Mouse (Mus musculus) adrenal gland, postnatal 25 days (tissue): ENCODE measurements around the gene Elmo2. TPM values are rescaled to one million over a fixed set of nuclear protein-coding genes. Genes with fewer than 3 reads are reported as not detected.

Source experiments
- DNase-seq: peaks from one replicate; pipeline ENCODE4 v3.0.0; 2021; ENCODE audit warnings: mixed read lengths
- total RNA-seq: library from RNA; stranded (reverse); gene quantifications from 2 replicates; pipeline ENCODE4 v1.2.3, GENCODE M21; 2021

Elmo2 gene
- total RNA-seq, 1 experiment from 2014 or later: 27.9 TPM

- DNase-seq: peak; percentile 86
Measured at GRCm38 (mm10) chr2:165288315-165289031, 37.8 kb downstream of the Elmo2 start.

DNA sequence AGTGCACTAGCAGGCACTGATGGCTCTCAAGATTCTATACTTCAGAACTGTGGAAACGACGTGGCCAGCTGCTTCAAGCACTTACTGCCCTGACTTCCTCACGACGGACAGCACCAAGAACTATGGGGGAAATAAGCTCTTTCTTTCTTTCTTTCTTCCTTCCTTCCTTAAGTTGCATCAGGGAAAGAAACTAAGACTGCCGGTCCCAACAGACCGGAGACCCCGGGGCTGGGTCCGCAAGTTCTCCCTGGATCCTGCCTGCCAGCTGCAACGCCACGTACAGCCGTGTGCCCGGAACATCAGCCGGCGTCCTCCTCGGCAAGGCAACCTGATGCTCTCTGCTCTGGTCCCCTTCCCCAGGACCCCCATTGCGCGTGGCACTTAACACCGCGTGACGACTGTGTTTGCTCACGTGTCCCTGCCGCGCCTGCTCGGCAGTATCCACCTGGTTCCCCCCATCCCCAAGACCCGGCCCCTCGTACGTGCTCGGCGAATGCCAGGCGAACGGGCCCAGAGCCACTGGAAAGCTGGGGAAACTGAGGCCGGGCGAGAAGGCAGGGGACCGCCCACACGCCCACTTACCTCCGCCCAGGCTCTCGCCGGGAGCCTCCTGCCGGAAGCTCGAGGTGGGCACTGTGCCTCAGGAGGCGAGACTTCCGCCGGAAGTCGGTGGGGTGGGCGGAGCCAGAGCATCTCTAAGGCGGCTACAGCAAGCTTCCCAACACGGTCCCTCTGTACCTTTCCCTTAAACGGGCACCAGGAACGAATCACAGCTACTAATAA, 38.9 kb downstream of the Elmo2 start, which contains the start of gene Slc35c2:
Gene Slc35c2, minus strand, starts transcription at position 668 of the 783 bp plus-strand sequence.
- peak; percentile 93 for DNase-seq

DNA sequence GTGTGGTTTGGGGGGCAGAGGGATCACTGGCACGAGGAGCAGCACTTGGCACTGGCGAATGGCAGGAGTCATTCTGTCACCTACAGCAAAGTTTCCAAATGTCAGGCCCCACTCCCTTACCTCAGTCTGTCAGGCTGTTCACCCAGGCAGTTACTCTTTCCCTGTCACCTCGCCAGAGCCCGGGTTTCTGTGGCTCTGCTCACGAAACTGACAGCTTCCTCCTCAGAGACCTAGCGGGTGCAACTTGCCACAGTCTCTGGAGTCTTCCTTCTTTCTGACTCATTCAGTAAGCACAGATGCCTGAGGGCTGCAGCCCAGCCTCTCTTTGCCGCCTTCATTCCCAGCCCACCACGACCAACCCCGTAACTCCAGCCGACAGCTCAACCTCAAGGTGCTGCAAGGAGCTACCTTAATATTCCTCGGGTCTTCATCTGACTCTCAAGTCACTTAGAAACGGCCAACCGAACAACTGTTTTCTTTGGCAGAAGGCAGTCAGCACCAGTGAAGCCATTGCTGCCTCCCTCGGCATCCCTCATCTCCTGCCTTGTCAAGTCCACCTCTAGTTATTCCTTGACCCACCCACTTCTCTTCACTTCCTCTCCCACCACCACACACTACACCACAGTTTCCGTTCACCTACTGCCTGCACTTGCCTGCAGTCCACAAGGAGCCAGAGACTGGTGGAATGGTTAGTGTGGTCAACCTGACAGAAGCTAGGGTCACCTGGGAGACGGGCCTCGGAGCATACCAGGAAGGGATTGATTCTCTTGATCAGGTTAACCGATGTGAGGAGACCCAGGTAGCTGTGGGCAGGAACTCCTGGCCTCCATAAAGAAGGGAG, 39.7 kb downstream of the Elmo2 start:
- DNase-seq: no peak

DNA sequence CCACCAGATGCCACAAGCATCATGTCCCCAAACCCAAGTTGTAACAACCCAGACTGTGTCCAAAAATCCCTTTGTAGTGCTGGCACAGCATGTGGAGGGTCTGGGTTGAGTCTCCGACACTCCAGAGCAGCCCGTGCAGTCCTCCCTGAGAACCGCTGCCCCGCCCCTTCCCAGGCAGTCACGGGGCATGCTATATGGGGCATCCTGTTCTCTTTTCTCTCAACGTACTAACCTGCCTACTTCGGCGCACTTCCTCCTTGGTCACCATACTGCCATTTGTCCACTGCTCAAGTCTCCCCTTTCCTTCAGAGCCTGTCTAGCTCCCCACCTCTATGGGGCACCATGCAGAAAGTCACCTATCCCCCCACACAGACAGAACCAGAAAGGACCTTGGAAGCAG, 40.7 kb downstream of the Elmo2 start:
- no peak for DNase-seq

- no peak for DNase-seq
Measured at GRCm38 (mm10) chr2:165285034-165285433, 41.2 kb downstream of the Elmo2 start.

GRCm38 (mm10) chr2:165284377-165284776, 41.9 kb downstream of the Elmo2 start:
- no peak for DNase-seq

- DNase-seq: no peak
Measured at GRCm38 (mm10) chr2:165283644-165284043, 42.6 kb downstream of the Elmo2 start.

DNA sequence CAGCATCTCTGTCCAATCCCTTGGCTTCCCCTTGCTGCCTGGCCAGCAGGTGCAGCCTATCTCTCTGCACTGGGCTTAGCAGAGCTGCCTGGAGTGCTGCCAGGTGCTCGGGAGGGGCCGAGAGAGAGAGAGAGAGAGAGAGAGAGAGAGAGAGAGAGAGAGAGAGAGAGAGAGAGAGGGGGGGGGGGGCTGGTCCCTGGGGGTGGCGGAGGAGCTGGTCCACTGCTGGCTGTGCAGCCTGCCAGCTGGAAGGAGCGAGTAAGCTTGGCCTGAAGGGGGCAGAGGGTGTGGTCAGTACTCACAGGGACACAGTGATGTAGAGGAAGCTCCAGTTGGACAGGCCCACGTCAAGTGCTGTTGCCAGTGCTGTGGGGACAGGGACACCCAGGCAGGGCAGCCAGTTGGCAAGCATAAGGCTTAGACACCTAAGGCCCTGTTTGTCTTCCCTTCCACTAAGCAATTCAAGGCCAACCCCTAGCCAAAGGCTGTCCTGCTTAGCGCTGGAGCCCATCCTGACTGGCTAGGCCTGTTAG, 44.4 kb downstream of the Elmo2 start:
- DNase-seq: peak; percentile 24

- DNase-seq: no peak
Measured at GRCm38 (mm10) chr2:165279351-165279750, 46.9 kb downstream of the Elmo2 start.

GRCm38 (mm10) chr2:165277188-165277740, 49.0 kb downstream of the Elmo2 start:
- DNase-seq: no peak

DNA sequence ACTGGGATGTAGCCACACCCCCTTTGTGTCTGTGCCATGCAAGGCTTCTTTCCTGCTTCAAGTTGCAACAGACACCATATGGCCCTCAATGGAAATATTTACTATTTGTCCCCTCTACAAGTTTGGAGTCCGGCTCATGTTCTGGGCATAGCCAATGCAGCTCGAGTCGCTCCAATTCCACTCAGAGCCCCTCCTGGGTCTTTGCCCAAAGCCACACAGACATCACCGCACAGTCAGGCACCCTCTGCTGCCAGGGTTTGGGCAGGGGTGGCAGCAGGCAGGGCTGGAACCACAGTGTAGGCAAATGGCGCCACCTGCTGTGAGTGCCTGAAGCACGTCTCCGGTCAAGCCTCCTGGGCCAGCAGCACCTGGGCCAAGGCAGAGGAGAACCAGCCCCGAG, 50.5 kb downstream of the Elmo2 start:
- peak; percentile 78 for DNase-seq

- no peak for DNase-seq
Measured at GRCm38 (mm10) chr2:165275124-165275640, 51.1 kb downstream of the Elmo2 start.

- no peak for DNase-seq
Measured at GRCm38 (mm10) chr2:165273589-165273988, 52.7 kb downstream of the Elmo2 start.

DNA sequence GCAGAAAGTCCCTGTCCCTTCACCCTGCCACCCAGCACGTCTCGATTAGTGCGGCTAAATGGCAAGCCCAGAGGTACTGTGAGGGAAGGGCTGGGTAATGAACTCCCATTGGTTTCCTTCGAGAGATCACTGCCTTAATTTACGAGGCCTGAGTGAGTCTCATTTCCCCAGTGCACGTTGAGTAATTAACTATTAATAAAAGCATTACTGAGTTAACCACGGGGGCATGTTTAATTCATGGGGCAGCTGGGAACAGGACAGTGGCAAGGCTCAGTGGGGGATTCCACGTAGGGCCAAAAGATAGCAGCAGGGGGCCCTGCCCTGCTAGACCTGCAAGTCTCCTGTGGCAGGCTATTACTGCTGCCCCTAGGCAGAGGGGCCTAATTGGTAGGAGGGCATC, 55.0 kb downstream of the Elmo2 start:
- no peak for DNase-seq

DNA sequence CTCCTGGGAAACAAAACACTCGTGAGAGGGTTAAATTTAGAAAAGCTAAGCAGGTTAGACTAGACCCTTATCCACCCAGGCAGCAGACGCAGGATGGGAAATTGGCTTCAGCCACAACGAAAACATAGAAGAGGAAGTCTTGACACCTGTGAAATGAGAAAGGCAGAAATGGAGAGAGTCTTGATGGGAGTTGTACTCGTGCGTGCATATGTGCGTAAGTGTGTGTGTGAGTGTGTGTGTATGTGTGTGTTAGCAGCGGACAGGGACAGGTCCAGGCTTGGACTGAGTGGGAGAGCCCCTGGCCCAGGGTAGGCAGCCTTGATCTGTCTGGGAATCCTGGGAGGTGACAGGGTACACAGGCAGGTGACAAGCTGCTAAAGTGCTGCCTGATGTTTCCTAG, 55.4 kb downstream of the Elmo2 start:
- DNase-seq: no peak

DNA sequence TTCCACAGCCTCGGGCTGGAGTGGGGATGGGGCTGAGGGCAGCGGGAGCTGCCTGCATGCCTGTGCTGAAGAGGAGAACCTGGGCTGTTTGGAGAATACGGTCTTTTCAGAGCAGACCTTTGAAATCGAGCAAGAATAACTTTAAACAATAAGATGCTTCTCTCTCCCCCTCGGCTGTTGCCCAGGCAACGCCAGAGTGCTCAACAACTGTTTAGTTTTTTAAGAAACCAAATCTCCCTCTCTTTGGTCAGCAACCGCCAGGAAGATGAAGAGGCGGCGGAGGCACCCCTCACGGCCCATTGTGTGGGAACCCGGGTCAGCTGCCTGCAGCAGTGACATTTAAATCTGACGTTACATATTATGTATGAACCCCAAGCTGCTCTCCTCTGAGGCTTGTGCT, 59.5 kb downstream of the Elmo2 start:
- DNase-seq: no peak

GRCm38 (mm10) chr2:165263861-165264260, 62.4 kb downstream of the Elmo2 start:
- no peak for DNase-seq

- DNase-seq: no peak
Measured at GRCm38 (mm10) chr2:165262274-165262990, 63.8 kb downstream of the Elmo2 start.

GRCm38 (mm10) chr2:165259859-165260258, 66.4 kb downstream of the Elmo2 start:
- DNase-seq: no peak

DNA sequence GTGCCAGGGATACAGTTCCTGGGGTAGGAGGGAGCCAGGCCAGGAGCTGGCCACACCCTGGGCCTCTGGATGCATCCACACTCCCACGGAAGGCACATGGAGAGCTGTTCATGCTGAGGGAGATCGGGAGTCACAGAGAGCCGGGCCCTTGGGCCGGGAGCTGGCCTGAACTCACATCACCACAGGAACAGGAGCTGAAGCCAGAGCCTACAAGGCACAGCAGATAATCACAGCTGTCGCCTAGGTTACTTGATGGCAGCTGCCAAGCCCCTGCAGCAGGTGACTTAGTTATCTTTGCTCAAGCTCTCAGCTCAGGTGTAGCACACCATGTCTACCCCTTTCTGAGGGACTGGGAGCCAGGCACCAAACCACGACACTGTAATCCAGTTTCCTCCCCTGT, 68.0 kb downstream of the Elmo2 start:
- no peak for DNase-seq

DNA sequence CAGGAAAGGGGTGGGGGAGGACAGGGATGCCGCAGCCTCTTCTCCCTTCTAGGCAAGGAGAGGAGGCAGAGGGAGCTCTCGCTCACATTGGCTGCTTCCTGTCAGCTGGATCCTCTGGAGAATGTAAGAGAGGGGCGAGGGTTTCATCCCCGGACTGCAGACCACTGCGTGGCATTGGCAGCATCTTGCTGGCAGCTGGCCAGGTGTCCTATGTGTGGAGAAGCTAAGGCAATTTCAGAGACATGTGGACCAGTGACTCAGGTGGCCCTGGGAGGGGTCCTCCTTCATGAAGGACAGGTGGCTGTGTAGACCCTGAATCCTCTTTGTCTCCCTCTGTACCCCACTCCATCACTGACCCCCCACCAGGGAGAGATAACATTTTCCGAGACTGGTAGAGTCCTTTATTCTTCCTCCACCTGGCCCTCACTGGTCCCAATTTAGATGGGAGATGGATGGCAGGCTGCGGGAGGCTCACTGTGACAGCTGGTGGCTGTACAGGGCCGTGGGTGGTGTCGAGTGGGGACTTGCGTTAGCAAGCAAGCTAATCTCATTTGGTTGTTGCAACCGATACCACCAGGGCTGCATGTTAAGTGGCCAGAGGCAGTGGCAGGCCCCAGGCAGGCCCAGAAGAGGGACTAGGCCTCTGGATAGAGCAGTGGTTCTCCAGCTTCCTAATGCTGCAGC, 69.0 kb downstream of the Elmo2 start:
- no peak for DNase-seq
